Mouse (Mus musculus) stomach, postnatal 0 days (tissue): ENCODE data around the gene Hoxa13.

Experiments used
- CTCF ChIP-seq: IDR thresholded peaks from 2 replicates; pipeline ENCODE4 v1.5.1; 2016; ENCODE audit warnings: antibody characterized with exemption, low read depth, mild to moderate bottlenecking, moderate library complexity
- EP300 ChIP-seq: optimal IDR thresholded peaks from 2 replicates; pipeline ENCODE3; 2016; ENCODE audit warnings: antibody characterized with exemption

DNA sequence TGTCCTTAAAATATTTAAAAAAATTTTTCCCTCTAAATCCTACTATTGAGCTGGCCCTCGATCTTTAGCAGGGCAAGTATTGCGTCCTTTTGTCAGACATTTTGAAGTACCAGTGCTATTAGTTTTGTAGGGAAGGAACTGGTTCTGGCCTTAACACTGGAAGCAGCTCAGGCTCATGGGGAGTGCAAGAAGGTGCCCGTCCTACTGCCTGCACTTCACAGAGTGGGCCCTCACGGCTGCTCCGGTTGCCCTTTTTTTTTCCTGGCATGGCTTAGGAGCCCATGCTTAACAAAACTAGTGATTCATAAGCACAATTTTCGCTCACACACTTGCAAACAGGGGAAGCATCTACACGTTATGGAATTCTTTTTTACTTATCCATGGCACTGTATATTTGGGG, 21.7 kb downstream of the Hoxa13 start:
- TF ChIP-seq EP300 = no peak
- no peak for TF ChIP-seq CTCF
